46 mouse cellular contexts compared by ENCODE assay signal in genomic region chr9:15928331-15928730, GRCm38 (mm10). TPM values are rescaled to one million over a fixed set of nuclear protein-coding genes. Genes with fewer than 3 reads are reported as not detected.
"Had no signal": no experiment of that assay in that cellular context is flagged by ENCODE, and none has a peak within 500 bp of the region (broad histone marks: within the 10 kb centered on the region; RNA-seq: fewer than 3 reads in every experiment).

No protein-coding gene starts in this region.

- H3K9ac ChIP-seq: limb, embryonic 12.5 days; limb, embryonic 13.5 days; limb, embryonic 15.5 days; liver, embryonic 12.5 days; liver, embryonic 13.5 days; liver, embryonic 14.5 days; liver, embryonic 15.5 days; liver, postnatal 0 days; lung, embryonic 14.5 days; lung, embryonic 15.5 days; midbrain, embryonic 12.5 days; midbrain, embryonic 13.5 days; midbrain, embryonic 15.5 days; neural tube, embryonic 12.5 days had no signal

- H3K4me1 ChIP-seq: limb, embryonic 10.5 days; limb, embryonic 12.5 days; limb, embryonic 13.5 days; limb, embryonic 15.5 days; liver, embryonic 12.5 days; liver, embryonic 13.5 days; liver, embryonic 15.5 days; lung, embryonic 15.5 days; midbrain, embryonic 10.5 days; midbrain, embryonic 12.5 days; midbrain, embryonic 13.5 days; midbrain, embryonic 15.5 days; neural tube, embryonic 12.5 days had no signal

- H3K27me3 ChIP-seq: limb, embryonic 12.5 days; limb, embryonic 13.5 days; limb, embryonic 15.5 days; liver, embryonic 12.5 days; liver, embryonic 13.5 days; liver, embryonic 15.5 days; lung, embryonic 15.5 days; megakaryocyte, embryonic 14.5 days; midbrain, embryonic 12.5 days; midbrain, embryonic 13.5 days; midbrain, embryonic 15.5 days; neural tube, embryonic 12.5 days had no signal

- DNase-seq: left cerebral cortex, postnatal 4 days; liver; liver, embryonic 13.5 days; liver, postnatal 0 days; lung, adult 18-20 months; lung, adult 2 months; lung, embryonic 14.5 days; lung, postnatal 10 days; lung, postnatal 14 days; lung, postnatal 36 days; lung, postnatal 4 days; midbrain, embryonic 14.5 days had no signal

- H3K36me3 ChIP-seq: limb, embryonic 10.5 days; limb, embryonic 12.5 days; limb, embryonic 13.5 days; limb, embryonic 15.5 days; liver, embryonic 12.5 days; liver, embryonic 13.5 days; liver, embryonic 15.5 days; lung, embryonic 15.5 days; midbrain, embryonic 10.5 days; midbrain, embryonic 12.5 days; midbrain, embryonic 13.5 days; midbrain, embryonic 15.5 days; neural tube, embryonic 12.5 days had no signal

- H3K9me3 ChIP-seq: limb, embryonic 10.5 days; limb, embryonic 12.5 days; limb, embryonic 13.5 days; limb, embryonic 15.5 days; liver, embryonic 12.5 days; liver, embryonic 13.5 days; liver, embryonic 15.5 days; lung, embryonic 15.5 days; megakaryocyte, embryonic 14.5 days; midbrain, embryonic 10.5 days; midbrain, embryonic 12.5 days; midbrain, embryonic 13.5 days; midbrain, embryonic 15.5 days; neural tube, embryonic 12.5 days had no signal

- ATAC-seq: liver, embryonic 12.5 days; liver, postnatal 0 days; lung, postnatal 0 days; midbrain, embryonic 13.5 days; midbrain, embryonic 15.5 days; midbrain, embryonic 16.5 days had no signal

- H3K4me2 ChIP-seq: limb, embryonic 12.5 days; limb, embryonic 13.5 days; limb, embryonic 15.5 days; liver, embryonic 12.5 days; liver, embryonic 13.5 days; liver, embryonic 15.5 days; lung, embryonic 14.5 days; lung, embryonic 15.5 days; midbrain, embryonic 11.5 days; midbrain, embryonic 12.5 days; midbrain, embryonic 13.5 days; midbrain, embryonic 15.5 days; neural tube, embryonic 12.5 days had no signal

- H3K4me3 ChIP-seq: limb, embryonic 10.5 days; limb, embryonic 12.5 days; limb, embryonic 13.5 days; limb, embryonic 15.5 days; liver, embryonic 12.5 days; liver, embryonic 13.5 days; liver, embryonic 15.5 days; lung, embryonic 15.5 days; megakaryocyte, embryonic 14.5 days; midbrain, embryonic 10.5 days; midbrain, embryonic 12.5 days; midbrain, embryonic 13.5 days; midbrain, embryonic 15.5 days; myocyte; neural tube, embryonic 12.5 days had no signal

- H3K27ac ChIP-seq: limb, embryonic 10.5 days; limb, embryonic 12.5 days; limb, embryonic 13.5 days; limb, embryonic 15.5 days; liver, embryonic 12.5 days; liver, embryonic 13.5 days; liver, embryonic 14.5 days; liver, embryonic 15.5 days; lung, embryonic 15.5 days; macrophage; midbrain, embryonic 10.5 days; midbrain, embryonic 12.5 days; midbrain, embryonic 13.5 days; midbrain, embryonic 15.5 days; neural tube, embryonic 12.5 days had no signal

RNA-seq across cellular contexts. Expression of gene Mtnr1b, which starts 54.0 kb away (rescaled TPM):
- total RNA-seq: left cerebral cortex, adult 8-10 months; left cerebral cortex, postnatal 10 days; left cerebral cortex, postnatal 14 days; left cerebral cortex, postnatal 25 days; left cerebral cortex, postnatal 36 days; left cerebral cortex, postnatal 4 days; megakaryocyte progenitor cell, adult 5-6 weeks; megakaryocyte, adult 5-6 weeks; megakaryocyte-erythroid progenitor cell, adult 5-6 weeks; midbrain, postnatal 0 days; monocyte, adult 5-6 weeks had no signal
- polyA plus RNA-seq: limb, embryonic 10.5 days; limb, embryonic 11.5 days; limb, embryonic 12.5 days; limb, embryonic 13.5 days; limb, embryonic 14.5 days; limb, embryonic 15.5 days; liver, embryonic 12.5 days; liver, embryonic 13.5 days; liver, embryonic 14.5 days; liver, embryonic 15.5 days; liver, embryonic 16.5 days; liver, postnatal 0 days; lung, adult 2 months; lung, embryonic 14.5 days; lung, embryonic 15.5 days; lung, embryonic 16.5 days; lung, postnatal 0 days; macrophage; midbrain, embryonic 10.5 days; midbrain, embryonic 11.5 days; midbrain, embryonic 12.5 days; midbrain, embryonic 13.5 days; midbrain, embryonic 14.5 days; midbrain, embryonic 15.5 days; midbrain, embryonic 16.5 days; midbrain, postnatal 0 days; myocyte; neural tube, embryonic 11.5 days; neural tube, embryonic 12.5 days had no signal
